Mouse (Mus musculus): ENCODE results near the gene Cisd3. TPM values are rescaled to one million over a fixed set of nuclear protein-coding genes. Genes with fewer than 3 reads are reported as not detected.

Cisd3 gene
- polyA plus RNA-seq, 1 experiment from 2014 or later: 28.3 TPM

DNA sequence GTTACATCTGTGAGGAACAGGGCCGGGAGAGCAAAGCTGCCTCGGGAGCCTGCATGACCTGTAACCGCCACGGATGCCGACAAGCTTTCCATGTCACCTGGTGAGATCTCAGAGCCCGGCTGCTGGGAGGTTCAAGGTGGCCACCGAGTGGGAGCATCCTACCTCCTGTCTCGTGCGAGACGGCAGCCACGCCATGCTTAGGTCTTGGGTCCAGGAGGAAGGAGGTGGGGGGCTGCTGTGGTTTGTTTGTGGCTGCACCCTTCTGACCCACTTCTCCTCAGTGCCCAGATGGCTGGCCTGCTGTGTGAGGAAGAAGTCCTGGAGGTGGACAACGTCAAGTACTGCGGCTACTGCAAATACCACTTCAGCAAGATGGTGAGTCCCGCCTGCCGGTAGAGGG, 18.8 kb upstream of the Cisd3 start:
- no peak overlapping the region for H3K9ac ChIP-seq (replicated peaks; ENCODE audit: low read depth, low read length)
- peaks cover 13% of the 10 kb centered on the region; the same call in 1 of the 2 replicates for H3K4me1 ChIP-seq (ENCODE audit: control insufficient read depth, insufficient read depth, low read length)
- ATAC-seq (ENCODE audit: low read depth): no peak
- peaks cover 24% of the 10 kb centered on the region for H3K36me3 ChIP-seq (ENCODE audit: control insufficient read depth, insufficient read depth, low read length)
- WGBS: 93% methylated on average over 15 of the region's 15 CpGs
- H3K4me2 ChIP-seq (ENCODE audit: low read depth, low read length): no peak overlapping the region
- no peak overlapping the region for H3K4me3 ChIP-seq (ENCODE audit: low read depth, low read length)
- H3K9me3 ChIP-seq (ENCODE audit: control insufficient read depth, low read length): no peaks in the 10 kb centered on the region
- H3K27ac ChIP-seq (ENCODE audit: low read depth, low read length): no peak overlapping the region
- peaks cover 6% of the 10 kb centered on the region for H3K27me3 ChIP-seq (ENCODE audit: control insufficient read depth, insufficient read depth, low read length)

DNA sequence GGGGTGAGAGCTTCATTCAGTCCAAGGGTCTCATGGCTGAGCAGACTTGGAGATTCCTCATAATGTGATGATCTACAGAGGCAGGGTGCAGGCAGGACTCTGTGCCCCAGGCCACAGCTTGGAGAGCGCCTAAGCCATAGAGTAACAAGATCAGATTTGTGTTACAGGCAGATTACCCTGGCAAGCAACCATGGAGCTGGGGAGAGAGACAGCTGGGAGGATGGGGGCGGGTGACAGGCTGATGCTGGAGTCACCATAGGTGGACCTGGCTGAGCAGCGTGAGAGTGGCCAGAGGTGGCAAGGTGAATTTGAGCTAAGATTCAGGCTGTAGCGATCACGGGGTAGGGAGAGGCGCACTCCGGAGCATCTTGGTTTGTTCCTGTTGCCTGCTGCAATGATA, 17.5 kb upstream of the Cisd3 start:
- Histone ChIP-seq H3K27ac (ENCODE audit: low read depth, low read length) (no peak overlapping the region), H3K9ac (replicated peaks; ENCODE audit: low read depth, low read length) (no peak overlapping the region), H3K4me1 (ENCODE audit: control insufficient read depth, insufficient read depth, low read length) (peaks cover 6% of the 10 kb centered on the region; the same call in 1 of the 2 replicates), H3K36me3 (ENCODE audit: control insufficient read depth, insufficient read depth, low read length) (peaks cover 37% of the 10 kb centered on the region), H3K4me3 (ENCODE audit: low read depth, low read length) (no peak overlapping the region), H3K9me3 (ENCODE audit: control insufficient read depth, low read length) (no peaks in the 10 kb centered on the region), H3K27me3 (ENCODE audit: control insufficient read depth, insufficient read depth, low read length) (no peaks in the 10 kb centered on the region), H3K4me2 (ENCODE audit: low read depth, low read length) (no peak overlapping the region)
- ATAC-seq (ENCODE audit: low read depth): no peak
- WGBS: 95% methylated on average over 7 of the region's 7 CpGs

GRCm38 (mm10) chr11:97669268-97669667, 16.4 kb upstream of the Cisd3 start:
- Histone ChIP-seq H3K27me3 (ENCODE audit: control insufficient read depth, insufficient read depth, low read length) (no peaks in the 10 kb centered on the region), H3K4me3 (ENCODE audit: low read depth, low read length) (no peak overlapping the region), H3K27ac (ENCODE audit: low read depth, low read length) (no peak overlapping the region), H3K4me1 (ENCODE audit: control insufficient read depth, insufficient read depth, low read length) (peaks cover 6% of the 10 kb centered on the region; the same call in 1 of the 2 replicates), H3K36me3 (ENCODE audit: control insufficient read depth, insufficient read depth, low read length) (peaks cover 48% of the 10 kb centered on the region), H3K9ac (replicated peaks; ENCODE audit: low read depth, low read length) (no peak overlapping the region), H3K4me2 (ENCODE audit: low read depth, low read length) (no peak overlapping the region), H3K9me3 (ENCODE audit: control insufficient read depth, low read length) (no peaks in the 10 kb centered on the region)
- WGBS: 67% methylated on average over 14 of the region's 15 CpGs
- ATAC-seq (ENCODE audit: low read depth): no peak

GRCm38 (mm10) chr11:97669829-97670228, 15.8 kb upstream of the Cisd3 start:
- Histone ChIP-seq H3K4me3 (ENCODE audit: low read depth, low read length) (no peak overlapping the region), H3K27me3 (ENCODE audit: control insufficient read depth, insufficient read depth, low read length) (no peaks in the 10 kb centered on the region), H3K4me2 (ENCODE audit: low read depth, low read length) (no peak overlapping the region), H3K9ac (replicated peaks; ENCODE audit: low read depth, low read length) (no peak overlapping the region), H3K9me3 (ENCODE audit: control insufficient read depth, low read length) (no peaks in the 10 kb centered on the region), H3K36me3 (ENCODE audit: control insufficient read depth, insufficient read depth, low read length) (peaks cover 54% of the 10 kb centered on the region), H3K4me1 (ENCODE audit: control insufficient read depth, insufficient read depth, low read length) (peaks cover 2% of the 10 kb centered on the region; the same call in 1 of the 2 replicates), H3K27ac (ENCODE audit: low read depth, low read length) (no peak overlapping the region)
- 45% methylated on average over 6 of the region's 6 CpGs for WGBS
- ATAC-seq (ENCODE audit: low read depth): no peak

- H3K9me3 ChIP-seq (ENCODE audit: control insufficient read depth, low read length): no peaks in the 10 kb centered on the region
- peaks cover 59% of the 10 kb centered on the region for H3K36me3 ChIP-seq (ENCODE audit: control insufficient read depth, insufficient read depth, low read length)
- H3K4me3 ChIP-seq (ENCODE audit: low read depth, low read length): no peak overlapping the region
- 82% methylated on average over 13 of the region's 13 CpGs for WGBS
- no peak overlapping the region for H3K9ac ChIP-seq (replicated peaks; ENCODE audit: low read depth, low read length)
- H3K27ac ChIP-seq (ENCODE audit: low read depth, low read length): no peak overlapping the region
- no peak overlapping the region for H3K4me2 ChIP-seq (ENCODE audit: low read depth, low read length)
- H3K27me3 ChIP-seq (ENCODE audit: control insufficient read depth, insufficient read depth, low read length): no peaks in the 10 kb centered on the region
- no peaks in the 10 kb centered on the region for H3K4me1 ChIP-seq (ENCODE audit: control insufficient read depth, insufficient read depth, low read length)
- ATAC-seq (ENCODE audit: low read depth): no peak
These were observed 15.1 kb upstream of the Cisd3 start for GRCm38 (mm10) chr11:97670234-97671176.

DNA sequence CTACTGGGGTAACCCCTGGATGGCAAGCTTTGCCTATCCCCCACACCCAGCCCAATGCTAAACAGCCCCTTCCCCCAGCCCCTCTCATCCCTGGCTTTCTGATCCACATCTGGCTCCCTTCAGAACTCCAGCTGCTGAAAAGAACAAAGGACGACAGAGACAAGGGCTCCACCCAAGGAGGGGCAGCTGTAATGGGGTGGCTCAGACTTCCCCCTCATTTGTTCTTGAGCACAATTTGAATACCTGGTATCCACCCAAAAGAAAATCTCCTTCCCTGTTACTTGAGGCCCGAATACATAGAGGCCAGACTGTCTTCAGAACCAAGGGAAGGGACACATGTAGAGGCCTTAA, 14.5 kb upstream of the Cisd3 start:
- Histone ChIP-seq H3K9me3 (ENCODE audit: control insufficient read depth, low read length) (no peaks in the 10 kb centered on the region), H3K36me3 (ENCODE audit: control insufficient read depth, insufficient read depth, low read length) (peaks cover 61% of the 10 kb centered on the region), H3K9ac (replicated peaks; ENCODE audit: low read depth, low read length) (no peak overlapping the region), H3K4me3 (ENCODE audit: low read depth, low read length) (no peak overlapping the region), H3K27ac (ENCODE audit: low read depth, low read length) (no peak overlapping the region), H3K4me2 (ENCODE audit: low read depth, low read length) (no peak overlapping the region), H3K27me3 (ENCODE audit: control insufficient read depth, insufficient read depth, low read length) (no peaks in the 10 kb centered on the region), H3K4me1 (ENCODE audit: control insufficient read depth, insufficient read depth, low read length) (no peaks in the 10 kb centered on the region)
- 44% methylated on average over 2 of the region's 2 CpGs for WGBS
- no peak for ATAC-seq (ENCODE audit: low read depth)

GRCm38 (mm10) chr11:97673148-97673547, 12.5 kb upstream of the Cisd3 start:
- H3K9me3 ChIP-seq (ENCODE audit: control insufficient read depth, low read length): no peaks in the 10 kb centered on the region
- no peak overlapping the region for H3K27ac ChIP-seq (ENCODE audit: low read depth, low read length)
- H3K4me2 ChIP-seq (ENCODE audit: low read depth, low read length): no peak overlapping the region
- 0 out of 2 replicates have a peak, but pooled peaks cover 2% of the 10 kb centered on the region for H3K4me1 ChIP-seq (ENCODE audit: control insufficient read depth, insufficient read depth, low read length)
- peaks cover 73% of the 10 kb centered on the region for H3K36me3 ChIP-seq (ENCODE audit: control insufficient read depth, insufficient read depth, low read length)
- no peaks in the 10 kb centered on the region for H3K27me3 ChIP-seq (ENCODE audit: control insufficient read depth, insufficient read depth, low read length)
- ATAC-seq (ENCODE audit: low read depth): no peak
- no peak overlapping the region for H3K4me3 ChIP-seq (ENCODE audit: low read depth, low read length)
- 84% methylated on average over 11 of the region's 11 CpGs for WGBS
- no peak overlapping the region for H3K9ac ChIP-seq (replicated peaks; ENCODE audit: low read depth, low read length)

GRCm38 (mm10) chr11:97676050-97676754, 9.4 kb upstream of the Cisd3 start:
- Histone ChIP-seq H3K4me2 (ENCODE audit: low read depth, low read length) (no peak overlapping the region), H3K36me3 (ENCODE audit: control insufficient read depth, insufficient read depth, low read length) (peaks cover 76% of the 10 kb centered on the region), H3K27me3 (ENCODE audit: control insufficient read depth, insufficient read depth, low read length) (no peaks in the 10 kb centered on the region), H3K4me3 (ENCODE audit: low read depth, low read length) (no peak overlapping the region), H3K27ac (ENCODE audit: low read depth, low read length) (no peak overlapping the region), H3K4me1 (ENCODE audit: control insufficient read depth, insufficient read depth, low read length) (0 out of 2 replicates have a peak, but pooled peaks cover 2% of the 10 kb centered on the region), H3K9ac (replicated peaks; ENCODE audit: low read depth, low read length) (no peak overlapping the region), H3K9me3 (ENCODE audit: control insufficient read depth, low read length) (no peaks in the 10 kb centered on the region)
- WGBS: 80% methylated on average over 12 of the region's 15 CpGs
- ATAC-seq (ENCODE audit: low read depth): no peak

- Histone ChIP-seq H3K4me2 (ENCODE audit: low read depth, low read length) (no peak overlapping the region), H3K9me3 (ENCODE audit: control insufficient read depth, low read length) (no peaks in the 10 kb centered on the region), H3K9ac (replicated peaks; ENCODE audit: low read depth, low read length) (no peak overlapping the region), H3K4me3 (ENCODE audit: low read depth, low read length) (no peak overlapping the region), H3K36me3 (ENCODE audit: control insufficient read depth, insufficient read depth, low read length) (peaks cover 77% of the 10 kb centered on the region), H3K27me3 (ENCODE audit: control insufficient read depth, insufficient read depth, low read length) (no peaks in the 10 kb centered on the region), H3K27ac (ENCODE audit: low read depth, low read length) (no peak overlapping the region), H3K4me1 (ENCODE audit: control insufficient read depth, insufficient read depth, low read length) (0 out of 2 replicates have a peak, but pooled peaks cover 2% of the 10 kb centered on the region)
- WGBS: 27% methylated on average over 15 of the region's 15 CpGs
- ATAC-seq (ENCODE audit: low read depth): no peak
These were observed 8.2 kb upstream of the Cisd3 start for GRCm38 (mm10) chr11:97677381-97677780.

Data from neural tube, embryonic 14.5 days (tissue).